Mouse (Mus musculus) embryonic facial prominence, embryonic 11.5 days (tissue): ENCODE data around the gene Tyms. TPM values are rescaled to one million over a fixed set of nuclear protein-coding genes. Genes with fewer than 3 reads are reported as not detected.
"Not testable (repeated sequence)": the region's sequence is repeated elsewhere in the genome, so short reads cannot be mapped to it uniquely, and the experiment has no call there.

Experiments
- ATAC-seq: fragments of 200-750 bp; cut with Nextera tagmentation; replicated peaks from 2 replicates; pipeline ENCODE4 v1.8.0; 2017; ENCODE audit warnings: low read depth; ENCODE audit not compliant: insufficient number of reproducible peaks, low FRiP score, low TSS enrichment
- DNase-seq: peaks from one replicate; pipeline ENCODE4 v3.0.0-alpha.2; 2015; ENCODE audit warnings: low spot score
- H3K27ac ChIP-seq: fragments of 300-500 bp; sonication (generic); replicated peaks from 2 replicates; pipeline ENCODE4 v1.5.1; 2014; ENCODE audit warnings: mild to moderate bottlenecking, low read depth, low read length, control low read depth
- H3K27me3 ChIP-seq: fragments of 300-500 bp; sonication (generic); 2 replicates; pipeline ENCODE4 v1.6.1; 2014; ENCODE audit warnings: mild to moderate bottlenecking, low read length, moderate library complexity, mixed read lengths; ENCODE audit not compliant: control insufficient read depth, insufficient read depth
- H3K36me3 ChIP-seq: fragments of 300-500 bp; sonication (generic); replicated peaks from 2 replicates; pipeline ENCODE4 v1.6.1; 2014; ENCODE audit warnings: low read depth, mild to moderate bottlenecking, low read length, moderate library complexity, mixed read lengths; ENCODE audit not compliant: control insufficient read depth, insufficient read depth
- H3K4me1 ChIP-seq: fragments of 300-500 bp; sonication (generic); 2 replicates; pipeline ENCODE4 v1.6.1; 2014; ENCODE audit warnings: low read length, mixed read lengths; ENCODE audit not compliant: control insufficient read depth, insufficient read depth
- H3K4me2 ChIP-seq: fragments of 300-500 bp; sonication (generic); 2 replicates; pipeline ENCODE4 v1.6.1; 2014; ENCODE audit warnings: low read depth, mild to moderate bottlenecking, control low read depth, low read length, moderate library complexity
- H3K4me3 ChIP-seq: fragments of 300-500 bp; sonication (generic); 2 replicates; pipeline ENCODE4 v1.5.1; 2014; ENCODE audit warnings: low read depth, low read length, control low read depth
- H3K9ac ChIP-seq: fragments of 300-500 bp; sonication (generic); replicated peaks from 2 replicates; pipeline ENCODE4 v1.6.1; 2014; ENCODE audit warnings: mild to moderate bottlenecking, control low read depth, low read length
- H3K9me3 ChIP-seq: fragments of 300-500 bp; sonication (generic); replicated peaks from 2 replicates; pipeline ENCODE4 v1.6.1; 2016; ENCODE audit warnings: mild to moderate bottlenecking, low read length, inconsistent platforms, mixed read lengths; ENCODE audit not compliant: control insufficient read depth
- WGBS: fragments of 180-500 bp; shearing (Covaris S2); extraction: QIAGEN DNeasy Blood & Tissue Kit; methylation state at CpG from one replicate; pipeline ENCODE4 v1.1.7; 2014; 5-methylcytosine and 5-hydroxymethylcytosine counted together
- polyA plus RNA-seq: library from polyadenylated mRNA; unstranded; fragments of >200 nt; fragmentation: Nextera tagmentation; extraction: Ambion mirVana; gene quantifications from 2 replicates; pipeline ENCODE4 v1.2.1, GENCODE M21; 2014

Tyms gene
- polyA plus RNA-seq, 1 experiment from 2014 or later, result 418 TPM

- 78% methylated on average over 4 of the region's 4 CpGs for WGBS
- not testable (repeated sequence) for DNase-seq, H3K4me2 ChIP-seq, H3K9me3 ChIP-seq, H3K9ac ChIP-seq, ATAC-seq, H3K4me1 ChIP-seq, H3K4me3 ChIP-seq, H3K27me3 ChIP-seq, H3K36me3 ChIP-seq, H3K27ac ChIP-seq
Measured at GRCm38 (mm10) chr5:30039841-30040240, 33.6 kb downstream of the Tyms start.

- H3K9ac ChIP-seq, H3K27ac ChIP-seq, H3K4me1 ChIP-seq, H3K4me2 ChIP-seq, ATAC-seq, H3K4me3 ChIP-seq, H3K9me3 ChIP-seq, DNase-seq, H3K36me3 ChIP-seq, H3K27me3 ChIP-seq: not testable (repeated sequence)
- 90% methylated on average over 5 of the region's 5 CpGs for WGBS
Measured at GRCm38 (mm10) chr5:30039324-30039723, 34.1 kb downstream of the Tyms start.

GRCm38 (mm10) chr5:30037111-30037510 lies 36.3 kb downstream of the Tyms start:
- H3K27ac ChIP-seq, H3K9me3 ChIP-seq, H3K4me2 ChIP-seq, H3K4me3 ChIP-seq, H3K4me1 ChIP-seq, ATAC-seq, DNase-seq, H3K27me3 ChIP-seq, H3K9ac ChIP-seq, H3K36me3 ChIP-seq: not testable (repeated sequence)
- WGBS, result 95% methylated on average over 2 of the region's 2 CpGs

GRCm38 (mm10) chr5:30035862-30036261 lies 37.6 kb downstream of the Tyms start:
- H3K4me1 ChIP-seq, ATAC-seq, DNase-seq, H3K27ac ChIP-seq, H3K4me3 ChIP-seq, H3K4me2 ChIP-seq, H3K27me3 ChIP-seq, H3K9ac ChIP-seq, H3K9me3 ChIP-seq, H3K36me3 ChIP-seq: not testable (repeated sequence)
- 83% methylated on average over 4 of the region's 4 CpGs for WGBS

GRCm38 (mm10) chr5:30014580-30014979 lies 58.8 kb downstream of the Tyms start:
- H3K9me3 ChIP-seq, result no peaks in the 10 kb centered on the region
- no peak overlapping the region for H3K27ac ChIP-seq
- no peaks in the 10 kb centered on the region for H3K36me3 ChIP-seq
- H3K4me2 ChIP-seq, result no peak overlapping the region
- H3K4me1 ChIP-seq, result no peaks in the 10 kb centered on the region
- whole genome bisulfite sequencing, result 59% methylated on average over 2 of the region's 2 CpGs
- H3K4me3 ChIP-seq, result no peak overlapping the region
- no peak for ATAC-seq
- peak; percentile 33 for DNase-seq
- no peaks in the 10 kb centered on the region for H3K27me3 ChIP-seq
- no peak overlapping the region for H3K9ac ChIP-seq

- no peak within 1 kb of the TSS for H3K4me3 ChIP-seq
- WGBS, result 71% methylated on average over 16 of the region's 16 CpGs
- H3K27me3 ChIP-seq, result no peaks in the 10 kb centered on the region
- no peaks in the 10 kb centered on the region for H3K9me3 ChIP-seq
- H3K4me1 ChIP-seq, result no peaks in the 10 kb centered on the region
- DNase-seq (no peak), ATAC-seq (no peak)
- no peak within 1 kb of the TSS for H3K4me2 ChIP-seq
- H3K27ac ChIP-seq, result no peak within 1 kb of the TSS
- no peaks in the 10 kb centered on the region for H3K36me3 ChIP-seq
- H3K9ac ChIP-seq, result no peak within 1 kb of the TSS
Measured at GRCm38 (mm10) chr5:30012726-30013503, 60.5 kb downstream of the Tyms start, which contains the start of gene Il6. TSS of gene Il6 (plus strand) at chr5:30013114.

Other genes with a start within 250 kb of the Tyms start
- not detected in 2 replicates for gene Il6, start 60.5 kb downstream of the Tyms start, polyA plus RNA-seq
- gene Garem2, start 31.5 kb upstream of the Tyms start, polyA plus RNA-seq, result 3.1 TPM in 2 replicates
- gene 3110082J24Rik, start 32.5 kb upstream of the Tyms start, polyA plus RNA-seq, result 0.62 and 0.85 TPM in 2 replicates
- 101 and 102 TPM in 2 replicates for gene Hadha, start 81.5 kb upstream of the Tyms start, polyA plus RNA-seq
- 133 and 139 TPM in 2 replicates for gene Hadhb, start 81.6 kb upstream of the Tyms start, polyA plus RNA-seq
- not detected in 2 replicates for gene Adgrf3, start 132.1 kb upstream of the Tyms start, polyA plus RNA-seq
- 18.7 and 19.9 TPM in 2 replicates for gene Selenoi, start 159.0 kb upstream of the Tyms start, polyA plus RNA-seq
- gene Drc1, start 207.8 kb upstream of the Tyms start, polyA plus RNA-seq, result 0.20 and 0.21 TPM in 2 replicates